Mouse (Mus musculus) heart, adult 2 months (tissue): ENCODE measurements at regions not wholly inside any gene's neighbourhood (a gene's known extent, or its start where the extent isn't known, plus 50 kb on each side); places are given as distances from the start of the nearest gene placed in this dataset.

ENCODE experiments used
- DNase-seq, 2 experiments: peaks; one replicate each; pipeline ENCODE4 v3.0.0; 2021
- H3K27ac ChIP-seq: fragments of 200-600 bp; 2 replicates; pipeline ENCODE4 v1.8.1; 2022
- H3K27me3 ChIP-seq: fragments of 200-500 bp; 2 replicates; pipeline ENCODE4 v1.6.1; 2012; ENCODE audit warnings: mild to moderate bottlenecking, low read length, inconsistent platforms, mixed read lengths; ENCODE audit not compliant: control insufficient read depth, insufficient read depth
- H3K36me3 ChIP-seq: fragments of 200-500 bp; 2 replicates; pipeline ENCODE4 v1.6.1; 2012; ENCODE audit warnings: low read length, inconsistent platforms; ENCODE audit not compliant: control insufficient read depth, insufficient read depth
- H3K4me1 ChIP-seq: fragments of 200-500 bp; 2 replicates; pipeline ENCODE4 v1.6.1; 2011; ENCODE audit warnings: low read length; ENCODE audit not compliant: control insufficient read depth, insufficient read depth
- H3K4me3 ChIP-seq: fragments of 200-600 bp; 2 replicates; pipeline ENCODE4 v1.8.1; 2022
- H3K79me2 ChIP-seq: fragments of 200-500 bp; replicated peaks from 2 replicates; pipeline ENCODE4 v1.6.1; 2012; ENCODE audit warnings: mild to moderate bottlenecking, inconsistent platforms, low read length, moderate library complexity, mixed read lengths; ENCODE audit not compliant: control insufficient read depth, insufficient read depth
- H3K9ac ChIP-seq: fragments of 200-500 bp; 2 replicates; pipeline ENCODE4 v1.6.1; 2012; ENCODE audit warnings: low read depth, mild to moderate bottlenecking, control low read depth, inconsistent platforms, low read length, mixed read lengths
- CTCF ChIP-seq: fragments of 200-600 bp; IDR thresholded peaks from 2 replicates; pipeline ENCODE4 v1.8.1; 2022; ENCODE audit warnings: antibody characterized with exemption, mild to moderate bottlenecking, moderate library complexity
- EP300 ChIP-seq: fragments of 200-500 bp; IDR thresholded peaks from 2 replicates; pipeline ENCODE4 v1.6.1; 2011; ENCODE audit warnings: low read depth, low read length, control low read depth; ENCODE audit not compliant: insufficient read depth
- POLR2A ChIP-seq: fragments of 200-500 bp; IDR thresholded peaks from 2 replicates; pipeline ENCODE4 v1.6.1; 2011; ENCODE audit warnings: mild to moderate bottlenecking, low read depth, low read length, control low read depth; ENCODE audit not compliant: insufficient read depth
- WGBS: fragments of 180-500 bp; shearing (Covaris S2); methylation state at CpG from one replicate; pipeline ENCODE4 v1.1.7; 2018; 5-methylcytosine and 5-hydroxymethylcytosine counted together
- intact Hi-C: fragments of 180-260 bp; cut with DNase I; formaldehyde crosslinking; loops from one replicate; pipeline ENCODE4 v1.15.1; 2025

GRCm38 (mm10) chr1:43247609-43248008 is 50.8 kb upstream of the Fhl2 start:
- peak; percentile 91 for TF ChIP-seq EP300
- TF ChIP-seq POLR2A, result peak; percentile 23; the same call in 1 of the 2 replicates
- no peak for TF ChIP-seq CTCF
- H3K9ac ChIP-seq, result no peak overlapping the region
- peak overlapping the region; percentile 78 for H3K27ac ChIP-seq
- peaks cover 3% of the 10 kb centered on the region; the same call in 1 of the 2 replicates for H3K4me1 ChIP-seq
- H3K79me2 ChIP-seq, result no peaks in the 10 kb centered on the region
- 45% methylated on average over 1 of the region's 1 CpGs for WGBS
- peaks cover 10% of the 10 kb centered on the region for H3K36me3 ChIP-seq
- H3K27me3 ChIP-seq, result no peaks in the 10 kb centered on the region
- intact Hi-C loops, result no loop called here
- H3K4me3 ChIP-seq, result no peak overlapping the region
- peak; percentile 30 to 76 for DNase-seq

- intact Hi-C loops, result loop anchor here (2.0 kb wide), 1 partner anchor 53 kb away; the partner anchor contains the start of gene Fhl2
- H3K4me3 ChIP-seq, result no peak overlapping the region
- H3K4me1 ChIP-seq, result peaks cover 3% of the 10 kb centered on the region; the same call in 1 of the 2 replicates
- DNase-seq, result peak; percentile 76 to 85
- TF ChIP-seq POLR2A (peak; percentile 30; the same call in 1 of the 2 replicates), EP300 (peak; percentile 97), CTCF (no peak)
- H3K9ac ChIP-seq, result no peak overlapping the region
- no peaks in the 10 kb centered on the region for H3K27me3 ChIP-seq
- peaks cover 10% of the 10 kb centered on the region for H3K36me3 ChIP-seq
- no peaks in the 10 kb centered on the region for H3K79me2 ChIP-seq
- peak overlapping the region; percentile 73 for H3K27ac ChIP-seq
- WGBS, result 58% methylated on average over 6 of the region's 6 CpGs
Observed at GRCm38 (mm10) chr1:43250281-43250680, 53.5 kb upstream of the Fhl2 start.

- 71% methylated on average over 7 of the region's 7 CpGs for WGBS
- no peaks in the 10 kb centered on the region for H3K27me3 ChIP-seq
- TF ChIP-seq CTCF (no peak), POLR2A (no peak), EP300 (no peak)
- H3K79me2 ChIP-seq, result no peaks in the 10 kb centered on the region
- no peak for DNase-seq
- H3K4me1 ChIP-seq, result peaks cover 3% of the 10 kb centered on the region; the same call in 1 of the 2 replicates
- no peak overlapping the region for H3K4me3 ChIP-seq
- H3K27ac ChIP-seq, result peak overlapping the region; percentile 73
- intact Hi-C loops, result loop anchor here (2.0 kb wide), 1 partner anchor 55 kb away; the partner anchor contains the start of gene Fhl2
- H3K9ac ChIP-seq, result no peak overlapping the region
- H3K36me3 ChIP-seq, result peaks cover 10% of the 10 kb centered on the region
Observed at GRCm38 (mm10) chr1:43251356-43251755, 54.6 kb upstream of the Fhl2 start.

DNA sequence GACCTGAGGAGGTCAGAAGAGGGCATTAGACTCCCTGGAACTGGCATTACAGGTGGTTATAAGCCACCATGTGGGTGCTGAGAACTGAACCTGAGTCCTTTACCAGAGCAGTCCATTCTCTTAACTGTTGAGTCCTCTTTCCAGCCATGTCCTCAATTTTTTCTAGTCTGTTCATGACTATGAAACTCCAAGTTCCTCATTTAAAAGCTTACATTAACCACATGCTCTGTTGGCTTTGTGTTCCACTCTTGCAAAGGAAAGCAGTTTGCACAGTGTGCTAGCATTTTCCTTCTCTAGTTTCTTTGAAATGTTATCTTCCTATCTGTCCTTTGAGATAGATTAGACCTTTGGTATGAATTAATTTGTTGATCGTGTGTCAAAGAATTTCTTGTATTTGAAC is 57.3 kb upstream of the Fhl2 start:
- H3K4me3 ChIP-seq, result no peak overlapping the region
- DNase-seq, result no peak
- H3K4me1 ChIP-seq, result peaks cover 5% of the 10 kb centered on the region
- 90% methylated on average over 1 of the region's 1 CpGs for WGBS
- TF ChIP-seq CTCF (no peak), POLR2A (no peak), EP300 (no peak)
- no peaks in the 10 kb centered on the region for H3K79me2 ChIP-seq
- intact Hi-C loops, result no loop called here
- H3K27me3 ChIP-seq, result no peaks in the 10 kb centered on the region
- H3K27ac ChIP-seq, result no peak overlapping the region
- peaks cover 14% of the 10 kb centered on the region for H3K36me3 ChIP-seq
- H3K9ac ChIP-seq, result no peak overlapping the region

- intact Hi-C loops, result no loop called here
- TF ChIP-seq EP300 (no peak), POLR2A (no peak), CTCF (no peak)
- H3K27me3 ChIP-seq, result no peaks in the 10 kb centered on the region
- H3K36me3 ChIP-seq, result peaks cover 10% of the 10 kb centered on the region
- H3K4me3 ChIP-seq, result no peak overlapping the region
- H3K27ac ChIP-seq, result peak overlapping the region; percentile 88
- no peaks in the 10 kb centered on the region for H3K79me2 ChIP-seq
- H3K4me1 ChIP-seq, result peaks cover 11% of the 10 kb centered on the region
- no peak for DNase-seq
- no peak overlapping the region for H3K9ac ChIP-seq
Observed at GRCm38 (mm10) chr1:43256078-43256477, 59.3 kb upstream of the Fhl2 start.

DNA sequence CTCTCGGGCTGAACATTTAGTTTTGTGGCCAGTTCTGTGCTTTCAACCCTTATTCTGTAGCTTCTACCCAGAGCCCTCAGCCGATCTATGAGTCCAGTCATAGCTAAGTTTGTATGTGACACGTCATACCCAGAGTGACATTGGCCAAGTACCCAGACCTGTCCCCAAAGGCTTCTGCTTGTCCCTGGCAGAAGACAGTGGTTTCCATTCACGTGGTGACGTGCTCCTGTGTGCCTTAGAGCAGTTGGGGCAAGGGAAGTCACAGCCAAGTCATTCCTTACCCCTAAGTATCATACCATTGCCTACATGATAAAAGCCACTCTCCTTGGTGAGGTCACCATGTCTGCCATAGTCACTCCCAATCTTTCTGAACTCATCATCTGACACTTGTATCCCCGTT is 61.1 kb upstream of the Fhl2 start:
- Histone ChIP-seq H3K27me3 (no peaks in the 10 kb centered on the region), H3K4me1 (peaks cover 9% of the 10 kb centered on the region), H3K9ac (peak overlapping the region; percentile 32; the same call in 1 of the 2 replicates), H3K4me3 (no peak overlapping the region), H3K27ac (peak overlapping the region; percentile 88), H3K79me2 (no peaks in the 10 kb centered on the region), H3K36me3 (peaks cover 6% of the 10 kb centered on the region)
- DNase-seq, result peak; percentile 54 to 81
- intact Hi-C loops, result no loop called here
- peak; percentile 100 for TF ChIP-seq EP300
- TF ChIP-seq POLR2A, result no peak
- 60% methylated on average over 6 of the region's 6 CpGs for WGBS
